Mouse (Mus musculus) CD4-positive, CD25-positive, alpha-beta regulatory T cell (primary cell): ENCODE results near the gene Neil3. TPM values are rescaled to one million over a fixed set of nuclear protein-coding genes. Genes with fewer than 3 reads are reported as not detected.

ENCODE experiments used
- polyA plus RNA-seq: library from polyadenylated mRNA; unstranded; fragments of 100-300 nt; shearing (Covaris generic); gene quantifications from one replicate; pipeline ENCODE4 v1.2.1, GENCODE M21; 2017

Neil3 gene
- polyA plus RNA-seq, result 1.1 TPM

DNA sequence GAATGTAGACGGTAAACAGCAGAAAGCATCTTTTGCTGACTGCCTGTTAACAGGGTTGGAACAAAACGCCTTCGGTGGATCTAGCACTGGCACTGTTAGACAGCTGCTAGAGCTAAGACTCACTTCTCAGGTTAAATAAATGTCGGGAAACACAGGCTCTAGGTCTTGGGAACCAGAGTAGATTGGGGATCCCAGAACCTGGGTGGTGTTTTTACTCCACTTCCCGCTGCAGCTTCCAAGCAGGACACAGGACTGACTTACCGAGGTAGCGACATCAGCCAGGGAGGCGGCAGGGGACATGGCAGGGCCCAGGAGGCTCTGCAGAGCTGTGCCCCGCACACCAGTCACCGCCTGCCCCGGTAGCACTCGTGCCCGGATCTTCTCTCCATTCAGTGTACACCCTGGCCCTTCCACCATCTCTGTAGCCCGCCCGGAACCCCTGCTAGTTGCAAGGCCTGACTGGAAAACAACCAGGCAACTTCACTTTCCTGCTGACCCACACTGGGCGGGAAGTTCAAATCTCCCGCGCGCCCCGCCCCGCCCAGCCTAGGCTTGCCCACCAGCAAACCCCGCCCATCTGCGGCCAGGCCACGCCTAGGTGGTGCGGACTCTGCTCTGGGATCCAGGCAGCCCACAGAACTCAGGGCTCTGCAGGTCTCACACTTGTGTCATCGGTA, at the start of gene Neil3:
TSS of gene Neil3 (minus strand) at position 571 of the 677 bp plus-strand sequence.

Other genes starting within 250 kb of the Neil3 start
- gene Aga, start 127.3 kb downstream of the Neil3 start, polyA plus RNA-seq, result 37.1 TPM